Mouse (Mus musculus) small intestine, adult 2 months (tissue): Measurements from ENCODE around the gene Pcna. TPM values are rescaled to one million over a fixed set of nuclear protein-coding genes. Genes with fewer than 3 reads are reported as not detected.

Experiments
- H3K27ac ChIP-seq: fragments of 200-500 bp; 2 replicates; pipeline ENCODE4 v1.5.1; 2012; ENCODE audit warnings: low read depth, low read length, control low read depth, inconsistent platforms; ENCODE audit not compliant: insufficient read depth
- H3K27me3 ChIP-seq: fragments of 200-500 bp; 2 replicates; pipeline ENCODE4 v1.6.1; 2012; ENCODE audit warnings: mild to moderate bottlenecking, moderate library complexity, low read length, inconsistent platforms; ENCODE audit not compliant: control insufficient read depth, insufficient read depth
- H3K36me3 ChIP-seq: fragments of 200-500 bp; 2 replicates; pipeline ENCODE4 v1.6.1; 2012; ENCODE audit warnings: mild to moderate bottlenecking, low read length, control low read depth, inconsistent platforms; ENCODE audit not compliant: control insufficient read depth, insufficient read depth
- H3K4me1 ChIP-seq: fragments of 200-500 bp; 2 replicates; pipeline ENCODE4 v1.6.1; 2012; ENCODE audit warnings: low read length, inconsistent platforms, mixed read lengths; ENCODE audit not compliant: control insufficient read depth, insufficient read depth, insufficient read length
- H3K4me3 ChIP-seq: fragments of 200-500 bp; 2 replicates; pipeline ENCODE4 v1.5.1; 2012; ENCODE audit warnings: low read depth, mild to moderate bottlenecking, control low read depth, inconsistent platforms, low read length, moderate library complexity
- CTCF ChIP-seq: fragments of 200-500 bp; IDR thresholded peaks from 2 replicates; pipeline ENCODE4 v1.5.1; 2012; ENCODE audit warnings: low read depth, mild to moderate bottlenecking, control low read depth, inconsistent platforms, low read length, moderate library complexity, mixed read lengths; ENCODE audit not compliant: insufficient replicate concordance, insufficient read length; ENCODE audit errors: extremely low read depth
- POLR2A ChIP-seq: fragments of 200-500 bp; IDR thresholded peaks from 2 replicates; pipeline ENCODE4 v1.6.1; 2012; ENCODE audit warnings: low read depth, mild to moderate bottlenecking, control low read depth, inconsistent platforms, low read length, moderate library complexity
- WGBS: fragments of 180-500 bp; shearing (Covaris S2); methylation state at CpG from one replicate; pipeline ENCODE4 v1.1.7; 2018; 5-methylcytosine and 5-hydroxymethylcytosine counted together
- polyA plus RNA-seq: library from polyadenylated mRNA; depleted of rRNA; stranded (reverse); fragments of >200 nt; gene quantifications from 2 replicates; pipeline ENCODE4 v1.2.3, GENCODE M21; 2012

The Pcna gene
- polyA plus RNA-seq, 1 experiment, result 54.9 TPM

GRCm38 (mm10) chr2:132275527-132275926 lies 22.4 kb upstream of the Pcna start:
- Histone ChIP-seq H3K27ac (no peak overlapping the region), H3K4me3 (no peak overlapping the region), H3K4me1 (peaks cover 3% of the 10 kb centered on the region; the same call in 1 of the 2 replicates), H3K27me3 (no peaks in the 10 kb centered on the region), H3K36me3 (0 out of 2 replicates have a peak, but pooled peaks cover 1% of the 10 kb centered on the region)
- no peak for TF ChIP-seq POLR2A
- TF ChIP-seq CTCF, result peak; percentile 23; the same call in 1 of the 2 replicates
- WGBS, result 77% methylated on average over 4 of the region's 4 CpGs

GRCm38 (mm10) chr2:132272694-132273389 lies 19.7 kb upstream of the Pcna start:
- Histone ChIP-seq H3K27ac (no peak overlapping the region), H3K4me1 (peaks cover 6% of the 10 kb centered on the region), H3K27me3 (no peaks in the 10 kb centered on the region), H3K36me3 (no peaks in the 10 kb centered on the region), H3K4me3 (no peak overlapping the region)
- TF ChIP-seq CTCF, result no peak
- no peak for TF ChIP-seq POLR2A
- WGBS, result 64% methylated on average over 6 of the region's 6 CpGs

GRCm38 (mm10) chr2:132270331-132270951 lies 17.3 kb upstream of the Pcna start:
- Histone ChIP-seq H3K27ac (no peak overlapping the region), H3K36me3 (no peaks in the 10 kb centered on the region), H3K4me3 (no peak overlapping the region), H3K4me1 (peaks cover 6% of the 10 kb centered on the region), H3K27me3 (no peaks in the 10 kb centered on the region)
- TF ChIP-seq CTCF (no peak), POLR2A (no peak)
- WGBS, result 20% methylated on average over 2 of the region's 2 CpGs

GRCm38 (mm10) chr2:132269217-132269616 lies 16.1 kb upstream of the Pcna start:
- no peak for TF ChIP-seq CTCF
- no peak for TF ChIP-seq POLR2A
- Histone ChIP-seq H3K27ac (no peak overlapping the region), H3K27me3 (no peaks in the 10 kb centered on the region), H3K36me3 (no peaks in the 10 kb centered on the region), H3K4me3 (no peak overlapping the region), H3K4me1 (peaks cover 13% of the 10 kb centered on the region)
- 65% methylated on average over 3 of the region's 3 CpGs for WGBS

- WGBS, result 87% methylated on average over 3 of the region's 3 CpGs
- H3K27ac ChIP-seq, result no peak overlapping the region
- H3K4me3 ChIP-seq, result no peak overlapping the region
- no peaks in the 10 kb centered on the region for H3K27me3 ChIP-seq
- no peak for TF ChIP-seq CTCF
- TF ChIP-seq POLR2A, result no peak
- H3K36me3 ChIP-seq, result no peaks in the 10 kb centered on the region
- peaks cover 13% of the 10 kb centered on the region for H3K4me1 ChIP-seq
Measured at GRCm38 (mm10) chr2:132266086-132266485, 13.0 kb upstream of the Pcna start.

GRCm38 (mm10) chr2:132265196-132265595 lies 12.1 kb upstream of the Pcna start:
- Histone ChIP-seq H3K4me3 (no peak overlapping the region), H3K27ac (no peak overlapping the region)

GRCm38 (mm10) chr2:132264266-132264710 lies 11.2 kb upstream of the Pcna start:
- peak overlapping the region; percentile 80 for H3K4me3 ChIP-seq
- 8% methylated on average over 6 of the region's 6 CpGs for WGBS
- peak overlapping the region; percentile 48; the same call in 1 of the 2 replicates for H3K27ac ChIP-seq
- H3K36me3 ChIP-seq, result no peaks in the 10 kb centered on the region
- TF ChIP-seq POLR2A (no peak), CTCF (no peak)
- peaks cover 8% of the 10 kb centered on the region for H3K4me1 ChIP-seq
- H3K27me3 ChIP-seq, result no peaks in the 10 kb centered on the region

More at GRCm38 (mm10) chr2:132265196-132265595, 12.1 kb upstream of the Pcna start:
- Histone ChIP-seq H3K36me3 (no peaks in the 10 kb centered on the region), H3K4me1 (peaks cover 8% of the 10 kb centered on the region), H3K27me3 (no peaks in the 10 kb centered on the region)
- WGBS, result 67% methylated on average over 9 of the region's 9 CpGs
- TF ChIP-seq CTCF (no peak), POLR2A (no peak)
